Mouse (Mus musculus) layer of hippocampus, postnatal 14 days (tissue): Measurements from ENCODE around the gene Itgb7. TPM values are rescaled to one million over a fixed set of nuclear protein-coding genes. Genes with fewer than 3 reads are reported as not detected.

Source experiments
- total RNA-seq, 2 experiments: library from RNA; stranded (reverse); gene quantifications; 2 replicates each; pipeline ENCODE4 v1.2.3; 2021

Gene Itgb7
- total RNA-seq, 2 experiments from 2014 or later: 2.1 to 4.2 TPM

Other genes with a start within 250 kb of the Itgb7 start
- 1 to 10 TPM in 1 of 2 experiments, under 1 TPM in 1; 0.31 to 1.6 TPM for gene Krt8, start 227.5 kb downstream of the Itgb7 start, total RNA-seq
- gene Krt18, start 203.8 kb downstream of the Itgb7 start, total RNA-seq: 1 to 10 TPM in 1 of 2 experiments, under 1 TPM in 1; 0.45 to 3.4 TPM
- gene Eif4b, start 158.2 kb downstream of the Itgb7 start, total RNA-seq: 100 to 1,000 TPM; 179 to 184 TPM
- 10 to 100 TPM; 10.0 to 15.8 TPM for gene Tns2, start 131.5 kb downstream of the Itgb7 start, total RNA-seq
- gene Spryd3, start 95.7 kb downstream of the Itgb7 start, total RNA-seq: 100 to 1,000 TPM; 163 to 164 TPM
- gene Igfbp6, start 87.6 kb downstream of the Itgb7 start, total RNA-seq: 1 to 10 TPM; 3.0 to 4.0 TPM
- gene Soat2, start 81.4 kb downstream of the Itgb7 start, total RNA-seq: not detected
- 10 to 100 TPM; 69.8 to 76.3 TPM for gene Zfp740, start 28.7 kb downstream of the Itgb7 start, total RNA-seq
- 10 to 100 TPM; 40.5 to 42.4 TPM for gene Csad, start 27.2 kb downstream of the Itgb7 start, total RNA-seq
- 10 to 100 TPM in 1 of 2 experiments, 1 to 10 TPM in 1; 8.8 to 11.2 TPM for gene Rarg, start 25.6 kb upstream of the Itgb7 start, total RNA-seq
- not detected for gene Gm9918, start 38.6 kb upstream of the Itgb7 start, total RNA-seq
- gene Mfsd5, start 47.5 kb upstream of the Itgb7 start, total RNA-seq: 10 to 100 TPM; 34.1 to 36.0 TPM
- gene Espl1, start 64.3 kb upstream of the Itgb7 start, total RNA-seq: 1 to 10 TPM; 1.6 to 1.7 TPM
- 100 to 1,000 TPM; 317 to 334 TPM for gene Pfdn5, start 94.2 kb upstream of the Itgb7 start, total RNA-seq
- 10 to 100 TPM; 51.8 to 61.3 TPM for gene Myg1, start 99.8 kb upstream of the Itgb7 start, total RNA-seq
- gene Aaas, start 118.8 kb upstream of the Itgb7 start, total RNA-seq: 10 to 100 TPM; 25.5 to 27.7 TPM
- under 1 TPM; 0.69 to 0.90 TPM for gene Sp7, start 135.2 kb upstream of the Itgb7 start, total RNA-seq
- gene Sp1, start 174.2 kb upstream of the Itgb7 start, total RNA-seq: 10 to 100 TPM; 22.9 to 28.3 TPM
- gene Amhr2, start 213.4 kb upstream of the Itgb7 start, total RNA-seq: under 1 TPM; 0.52 to 0.71 TPM
- gene Prr13, start 227.1 kb upstream of the Itgb7 start, total RNA-seq: 10 to 100 TPM; 23.1 to 25.0 TPM
- 100 to 1,000 TPM; 438 to 462 TPM for gene Pcbp2, start 238.6 kb upstream of the Itgb7 start, total RNA-seq